Mouse (Mus musculus) layer of hippocampus, adult 11-12 months (tissue): Measurements from ENCODE around the gene Camta1.

Experiments used
- DNase-seq: peaks from one replicate; pipeline ENCODE4 v3.0.0; 2022; ENCODE audit warnings: low spot score

The Camta1 gene

GRCm38 (mm10) chr4:151449981-151450380 is 411.7 kb downstream of the Camta1 start:
- no peak for DNase-seq

- DNase-seq: peak; percentile 23
Observed at GRCm38 (mm10) chr4:151448341-151448740, 413.3 kb downstream of the Camta1 start.

DNA sequence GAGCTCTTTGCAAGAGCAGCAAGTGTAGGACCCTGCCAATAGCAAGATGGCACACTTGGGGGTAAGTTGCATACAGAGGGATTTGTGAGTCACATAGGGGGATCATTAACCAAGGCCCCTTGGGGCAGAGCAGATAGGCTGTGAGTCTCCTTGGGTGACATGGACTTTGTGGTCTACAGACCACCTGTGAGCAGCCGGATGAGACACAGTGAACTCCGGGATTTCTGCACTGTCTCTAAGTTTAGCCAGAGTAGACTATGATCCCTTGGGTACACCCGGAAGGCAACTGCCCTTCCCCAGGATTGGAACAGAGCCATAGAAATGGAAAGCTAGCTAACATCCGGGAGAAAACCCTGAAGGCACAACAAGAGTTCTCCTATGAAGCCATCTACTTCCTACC is 417.0 kb downstream of the Camta1 start:
- DNase-seq: no peak

GRCm38 (mm10) chr4:151438561-151438960 is 423.1 kb downstream of the Camta1 start:
- no peak for DNase-seq

DNA sequence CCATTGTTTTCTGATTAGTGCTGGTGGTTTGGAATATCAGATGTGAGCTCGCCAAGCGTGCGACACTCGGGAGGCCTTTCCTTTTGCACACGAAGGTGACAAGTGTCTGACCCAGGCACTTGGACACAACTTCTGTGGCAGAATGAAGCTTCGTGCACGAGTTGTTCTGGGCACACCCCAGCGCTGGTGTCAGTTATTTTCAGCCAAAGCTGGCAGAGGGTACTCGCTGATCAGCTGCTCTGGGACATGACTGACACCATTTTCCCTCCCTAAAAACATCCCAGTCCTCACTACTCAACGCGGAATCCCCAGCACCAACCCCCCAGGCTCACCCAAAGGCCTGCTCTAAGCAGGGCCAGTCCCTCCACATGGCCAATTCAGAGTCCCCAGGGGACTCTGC is 423.8 kb downstream of the Camta1 start:
- no peak for DNase-seq

DNA sequence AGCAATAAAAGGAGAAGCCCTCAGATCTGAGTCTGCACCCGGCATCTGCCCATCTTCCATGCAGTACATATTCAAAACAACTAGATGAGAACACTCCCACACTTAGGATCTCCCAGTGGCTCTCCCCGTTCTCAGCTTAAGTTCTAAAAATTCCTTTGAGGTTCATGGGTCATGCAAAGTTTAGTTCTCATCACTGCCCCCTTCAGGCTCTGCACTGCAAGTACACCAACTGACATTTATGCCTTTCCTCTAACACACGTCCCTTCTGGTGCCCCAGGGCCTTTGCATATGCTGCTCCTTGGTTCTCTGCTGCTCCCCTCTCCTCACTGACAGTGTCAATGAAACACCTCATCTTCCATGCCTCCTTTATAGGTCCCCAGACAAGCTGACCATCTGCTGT is 436.5 kb downstream of the Camta1 start:
- no peak for DNase-seq

GRCm38 (mm10) chr4:151422922-151423321 is 438.8 kb downstream of the Camta1 start:
- no peak for DNase-seq

- no peak for DNase-seq
Observed at GRCm38 (mm10) chr4:151422361-151422760, 439.3 kb downstream of the Camta1 start.

DNA sequence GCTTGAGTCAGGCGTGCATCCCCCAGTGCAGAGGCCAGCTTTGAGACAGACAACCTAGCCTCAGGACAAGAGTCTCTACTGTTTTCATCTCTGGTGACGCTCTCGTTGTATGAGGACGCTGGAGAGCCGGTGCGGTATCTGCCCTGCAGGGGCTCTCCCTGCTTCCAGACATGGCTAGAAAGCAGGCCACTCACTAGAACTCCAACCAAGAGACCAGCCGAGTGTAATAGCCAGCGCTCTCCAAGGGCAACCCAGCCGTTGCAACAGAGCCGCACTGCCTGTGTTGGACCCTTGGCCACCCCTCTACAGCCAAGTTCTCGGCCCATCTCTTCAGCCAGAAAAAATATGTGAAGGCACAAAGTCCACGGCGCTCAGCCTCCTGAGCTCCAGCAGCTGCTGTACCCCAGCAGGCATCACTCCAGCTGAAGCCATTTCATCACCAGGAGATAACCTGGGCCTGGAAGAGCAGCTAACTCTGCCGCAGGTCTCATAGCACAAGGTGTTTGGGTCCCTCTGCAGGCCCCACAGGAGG is 443.3 kb downstream of the Camta1 start:
- no peak for DNase-seq

- no peak for DNase-seq
Observed at GRCm38 (mm10) chr4:151415812-151416211, 445.9 kb downstream of the Camta1 start.

GRCm38 (mm10) chr4:151415376-151415775 is 446.3 kb downstream of the Camta1 start:
- no peak for DNase-seq

- DNase-seq: no peak
Observed at GRCm38 (mm10) chr4:151414952-151415351, 446.7 kb downstream of the Camta1 start.

GRCm38 (mm10) chr4:151411641-151412061 is 450.0 kb downstream of the Camta1 start:
- peak; percentile 79 for DNase-seq

- DNase-seq: peak; percentile 39
Observed at GRCm38 (mm10) chr4:151411016-151411415, 450.7 kb downstream of the Camta1 start.

DNA sequence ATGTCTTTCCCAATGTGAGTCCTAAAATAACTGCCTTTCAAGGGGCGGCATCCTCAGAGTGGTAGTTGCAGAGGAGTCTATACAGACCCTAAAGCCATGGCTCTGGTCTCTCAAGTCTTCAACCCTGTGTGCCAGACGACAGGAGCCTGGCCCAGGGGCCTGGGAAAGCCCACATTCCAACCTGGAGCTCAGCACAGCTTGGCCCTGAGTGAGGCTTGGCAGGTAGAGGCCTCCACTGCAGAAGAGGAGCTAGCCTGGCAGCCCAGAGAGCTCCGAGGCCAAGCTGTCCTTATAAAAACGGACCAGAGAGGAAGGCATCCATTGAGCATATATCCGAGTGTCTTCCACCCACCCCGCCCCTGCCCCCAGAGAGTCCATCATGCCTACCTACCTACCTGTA is 452.4 kb downstream of the Camta1 start:
- DNase-seq: no peak

DNA sequence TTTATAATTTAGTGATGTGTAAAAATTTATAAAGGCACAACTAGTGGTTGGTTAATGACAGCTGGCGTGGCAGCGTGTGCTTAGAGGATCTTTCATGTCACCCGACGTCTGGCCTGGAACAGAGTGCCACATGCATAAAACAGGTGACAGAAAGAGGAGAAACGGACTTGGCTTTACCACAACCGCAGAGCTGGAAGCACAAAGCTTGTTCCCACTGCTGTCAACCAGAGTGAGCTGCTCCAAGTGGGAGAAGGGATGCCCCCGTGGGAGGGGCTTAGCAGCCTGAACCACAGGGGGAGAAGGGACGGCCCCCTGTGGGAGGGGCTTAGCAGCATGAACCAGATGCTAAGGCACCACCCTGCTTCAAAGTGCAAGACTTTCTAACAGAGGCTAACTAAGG is 452.9 kb downstream of the Camta1 start:
- DNase-seq: no peak

DNA sequence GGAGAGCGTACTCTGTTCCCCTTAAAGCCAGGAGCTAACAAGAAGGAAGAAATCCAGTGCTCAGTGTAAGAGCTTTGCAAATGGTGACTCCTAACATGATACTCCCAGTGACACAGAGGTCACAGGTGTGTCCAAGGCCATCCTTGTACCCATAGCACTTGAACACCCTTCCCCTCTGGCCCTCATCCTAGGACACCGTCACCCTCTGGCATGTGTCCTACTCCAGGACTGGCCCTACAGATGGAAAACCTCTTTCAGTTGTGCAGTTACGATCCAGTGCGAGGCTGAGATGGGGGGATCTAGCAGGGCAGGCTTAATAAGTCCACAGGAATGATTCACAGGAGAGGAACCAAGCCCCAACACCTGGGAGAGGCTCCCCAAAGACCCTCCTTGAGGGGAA is 453.4 kb downstream of the Camta1 start:
- no peak for DNase-seq

- DNase-seq: no peak
Observed at GRCm38 (mm10) chr4:151407129-151407528, 454.5 kb downstream of the Camta1 start.

DNA sequence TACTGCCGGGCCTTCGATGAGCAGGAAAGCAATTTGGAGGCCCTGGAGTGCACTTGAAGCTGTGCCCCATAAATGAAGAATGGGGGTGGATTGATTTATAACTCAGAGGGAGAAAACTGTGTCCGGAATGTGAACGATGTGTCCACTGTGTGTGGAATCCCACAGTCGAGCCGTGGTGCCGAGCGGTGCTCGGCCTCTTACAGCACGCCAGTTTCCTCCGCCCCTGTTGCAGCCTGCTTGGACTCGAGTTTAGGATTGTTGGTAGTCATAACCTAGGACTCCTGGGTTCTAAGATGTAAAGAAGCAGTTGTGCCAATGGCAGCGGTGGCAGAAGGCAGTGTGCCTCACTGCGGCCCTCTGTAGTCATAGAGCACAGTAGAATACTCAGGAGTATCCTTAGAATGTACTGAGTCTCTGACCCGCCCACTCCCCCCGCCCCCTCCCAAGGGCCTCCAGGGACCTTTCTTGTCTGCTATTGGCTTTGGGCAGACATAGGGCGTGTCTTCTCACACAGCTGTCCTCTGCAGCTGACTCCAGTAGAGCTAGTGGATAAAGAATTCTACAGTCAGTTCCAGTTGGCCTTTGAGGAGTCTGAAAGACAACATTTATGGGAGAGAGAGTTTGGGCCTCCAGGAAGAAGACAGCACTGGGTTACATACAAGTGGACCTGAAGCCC is 457.0 kb downstream of the Camta1 start:
- no peak for DNase-seq

DNA sequence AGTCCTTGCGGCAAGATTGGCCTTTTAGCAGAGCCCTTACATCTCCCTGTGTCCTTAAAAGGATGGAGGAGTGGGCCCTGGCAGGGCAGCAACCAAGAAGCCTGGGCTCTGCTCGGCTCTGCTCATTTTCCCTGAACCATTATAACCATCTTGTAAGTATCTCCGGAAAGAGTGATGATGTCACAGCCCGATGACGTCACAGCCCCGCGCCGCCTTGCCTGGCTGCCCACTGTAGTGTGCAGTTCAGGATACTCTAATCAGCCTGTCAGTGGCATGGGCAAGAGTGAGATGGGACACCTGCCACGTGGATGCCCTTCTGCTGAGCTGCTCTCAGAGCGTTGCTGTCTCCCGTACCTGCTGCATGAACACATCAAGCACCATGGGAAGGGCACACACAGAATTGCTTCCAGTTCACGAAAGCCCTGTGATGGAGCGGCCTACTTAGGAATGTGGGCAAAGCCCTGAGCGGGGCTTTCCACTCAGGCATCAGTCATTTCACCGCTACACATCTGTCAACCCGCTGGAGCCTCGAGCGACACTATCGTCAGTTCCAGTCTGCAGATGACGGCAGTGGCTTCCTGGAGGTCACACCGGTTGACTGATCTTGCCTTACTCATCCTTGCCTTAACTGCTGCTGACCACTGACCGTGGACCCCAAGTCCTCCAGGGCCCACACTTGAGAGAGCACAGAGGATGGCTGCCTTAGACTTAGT is 459.8 kb downstream of the Camta1 start:
- DNase-seq: no peak

- DNase-seq: no peak
Observed at GRCm38 (mm10) chr4:151396536-151396935, 465.1 kb downstream of the Camta1 start.

DNA sequence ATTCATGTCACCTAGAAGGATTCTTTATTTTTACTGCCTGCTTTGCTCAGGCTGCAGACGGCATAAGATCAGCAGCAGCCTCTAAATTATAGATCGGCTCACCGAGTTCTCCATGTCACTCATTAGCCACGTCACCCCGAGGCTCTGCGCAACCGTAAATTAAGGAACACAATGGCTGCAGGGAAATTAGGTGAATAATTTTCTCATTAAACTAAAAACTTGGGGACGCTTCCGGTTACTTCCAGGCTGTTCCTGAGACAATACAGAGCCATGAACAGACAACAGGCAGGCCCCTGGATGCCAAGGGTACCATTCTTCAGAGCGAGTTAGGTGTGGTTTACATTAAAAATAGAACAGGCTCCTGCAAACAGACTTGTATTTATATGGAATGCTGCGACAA is 472.3 kb downstream of the Camta1 start:
- DNase-seq: no peak

- DNase-seq: no peak
Observed at GRCm38 (mm10) chr4:151386701-151387451, 474.8 kb downstream of the Camta1 start.
